Mouse (Mus musculus) gastrocnemius, adult 18-20 months (tissue): Measurements from ENCODE around the gene Prpf38a. TPM values are rescaled to one million over a fixed set of nuclear protein-coding genes. Genes with fewer than 3 reads are reported as not detected.

ENCODE experiments used
- DNase-seq: peaks from one replicate; pipeline ENCODE4 v3.0.0; 2021; ENCODE audit warnings: low spot score
- long read RNA-seq, 2 experiments: library from polyadenylated mRNA; stranded (forward); transcript quantifications; one replicate each; pipeline ENCODE4 v2.0.0; 2021
- total RNA-seq, 2 experiments: library from RNA; stranded (reverse); gene quantifications; 2 replicates each; pipeline ENCODE4 v1.2.3; 2021

Prpf38a gene
- 10 to 100 TPM; 10.2 to 13.2 TPM for total RNA-seq
- long read RNA-seq, experiment 1, transcript Prpf38a-201 (10 exons, 1,516 nt), result major isoform, 8 of 9 reads
- long read RNA-seq, experiment 1, partial matches to known transcripts, result 1 of 9 reads
- long read RNA-seq, experiment 1, other reads (novel, unspliced or antisense), result 0 of 9 reads
- long read RNA-seq, experiment 2, transcript Prpf38a-201 (10 exons, 1,516 nt), result major isoform, 13 of 14 reads
- long read RNA-seq, experiment 2, partial matches to known transcripts, result 1 of 14 reads
- long read RNA-seq, experiment 2, other reads (novel, unspliced or antisense), result 0 of 14 reads

GRCm38 (mm10) chr4:108578840-108579742, at the start of gene Prpf38a, which contains the start of gene Orc1:
Gene Prpf38a, minus strand, starts transcription at chr4:108579336.
Gene Orc1, plus strand, starts transcription at chr4:108579423.
- peak; percentile 97 for DNase-seq

GRCm38 (mm10) chr4:108627066-108627465, 47.9 kb upstream of the Prpf38a start:
- DNase-seq, result no peak

- no peak for DNase-seq
Observed at GRCm38 (mm10) chr4:108621504-108621903, 42.4 kb upstream of the Prpf38a start.

- no peak for DNase-seq
Observed at GRCm38 (mm10) chr4:108620536-108620935, 41.4 kb upstream of the Prpf38a start.

- peak; percentile 86 for DNase-seq
Observed at GRCm38 (mm10) chr4:108619587-108620341, 40.6 kb upstream of the Prpf38a start, which contains the start of gene Cc2d1b. Gene Cc2d1b, plus strand, starts transcription at chr4:108619940.

- no peak for DNase-seq
Observed at GRCm38 (mm10) chr4:108619165-108619564, 40.0 kb upstream of the Prpf38a start.

GRCm38 (mm10) chr4:108618586-108618985, 39.5 kb upstream of the Prpf38a start:
- DNase-seq, result no peak

GRCm38 (mm10) chr4:108610935-108611334, 31.8 kb upstream of the Prpf38a start:
- DNase-seq, result no peak

GRCm38 (mm10) chr4:108608651-108609050, 29.5 kb upstream of the Prpf38a start:
- no peak for DNase-seq

GRCm38 (mm10) chr4:108601870-108602269, 22.7 kb upstream of the Prpf38a start:
- no peak for DNase-seq

GRCm38 (mm10) chr4:108598306-108598705, 19.2 kb upstream of the Prpf38a start:
- no peak for DNase-seq

GRCm38 (mm10) chr4:108595785-108596184, 16.6 kb upstream of the Prpf38a start:
- no peak for DNase-seq

GRCm38 (mm10) chr4:108593376-108593775, 14.2 kb upstream of the Prpf38a start:
- DNase-seq, result no peak

- no peak for DNase-seq
Observed at GRCm38 (mm10) chr4:108579743-108580411, 741 bp upstream of the Prpf38a start.

- DNase-seq, result no peak
Observed at GRCm38 (mm10) chr4:108572644-108573043, 6.5 kb downstream of the Prpf38a start.

- no peak for DNase-seq
Observed at GRCm38 (mm10) chr4:108565026-108565425, 14.1 kb downstream of the Prpf38a start.

- DNase-seq, result peak; percentile 2
Observed at GRCm38 (mm10) chr4:108539701-108540100, 39.4 kb downstream of the Prpf38a start.
